Mouse (Mus musculus) lung, adult 2 months (tissue): ENCODE results near the gene Pcca.

Experiments used
- CTCF ChIP-seq: fragments of 200-500 bp; IDR thresholded peaks from 2 replicates; pipeline ENCODE4 v1.5.1; 2011; ENCODE audit warnings: mild to moderate bottlenecking, low read length, control low read depth; ENCODE audit not compliant: insufficient read depth
- POLR2A ChIP-seq: fragments of 200-500 bp; IDR thresholded peaks from 2 replicates; pipeline ENCODE4 v1.6.1; 2011; ENCODE audit warnings: low read depth, mild to moderate bottlenecking, control low read depth, low read length, borderline replicate concordance; ENCODE audit errors: extremely low read depth

DNA sequence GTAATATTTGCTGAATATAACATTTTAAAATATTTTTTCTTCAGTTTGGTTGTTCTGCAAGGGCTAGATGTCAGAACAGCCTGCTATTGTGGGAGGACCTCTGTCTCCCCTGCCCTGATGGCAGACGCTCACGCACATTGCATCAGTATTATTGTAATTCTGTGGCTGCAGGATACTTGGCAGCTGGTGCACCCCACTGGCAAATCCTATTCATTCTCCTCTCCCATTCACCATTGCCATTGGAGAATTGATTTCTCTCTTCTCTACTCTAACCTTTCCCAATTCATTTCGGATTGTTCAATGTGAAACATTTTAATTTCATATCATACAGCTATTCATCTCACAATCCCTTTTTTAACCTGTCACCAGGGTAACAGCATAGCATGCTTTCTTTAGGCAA is 186.9 kb downstream of the Pcca start:
- TF ChIP-seq POLR2A, result no peak
- no peak for TF ChIP-seq CTCF
